Mouse (Mus musculus): Measurements from ENCODE around the gene Shroom3. TPM values are rescaled to one million over a fixed set of nuclear protein-coding genes. Genes with fewer than 3 reads are reported as not detected.
A peak's percentile ranks its signal among the peaks of the same experiment; 100 is the strongest.

The Shroom3 gene
- polyA plus RNA-seq, 1 experiment from 2014 or later: 3.2 TPM

DNA sequence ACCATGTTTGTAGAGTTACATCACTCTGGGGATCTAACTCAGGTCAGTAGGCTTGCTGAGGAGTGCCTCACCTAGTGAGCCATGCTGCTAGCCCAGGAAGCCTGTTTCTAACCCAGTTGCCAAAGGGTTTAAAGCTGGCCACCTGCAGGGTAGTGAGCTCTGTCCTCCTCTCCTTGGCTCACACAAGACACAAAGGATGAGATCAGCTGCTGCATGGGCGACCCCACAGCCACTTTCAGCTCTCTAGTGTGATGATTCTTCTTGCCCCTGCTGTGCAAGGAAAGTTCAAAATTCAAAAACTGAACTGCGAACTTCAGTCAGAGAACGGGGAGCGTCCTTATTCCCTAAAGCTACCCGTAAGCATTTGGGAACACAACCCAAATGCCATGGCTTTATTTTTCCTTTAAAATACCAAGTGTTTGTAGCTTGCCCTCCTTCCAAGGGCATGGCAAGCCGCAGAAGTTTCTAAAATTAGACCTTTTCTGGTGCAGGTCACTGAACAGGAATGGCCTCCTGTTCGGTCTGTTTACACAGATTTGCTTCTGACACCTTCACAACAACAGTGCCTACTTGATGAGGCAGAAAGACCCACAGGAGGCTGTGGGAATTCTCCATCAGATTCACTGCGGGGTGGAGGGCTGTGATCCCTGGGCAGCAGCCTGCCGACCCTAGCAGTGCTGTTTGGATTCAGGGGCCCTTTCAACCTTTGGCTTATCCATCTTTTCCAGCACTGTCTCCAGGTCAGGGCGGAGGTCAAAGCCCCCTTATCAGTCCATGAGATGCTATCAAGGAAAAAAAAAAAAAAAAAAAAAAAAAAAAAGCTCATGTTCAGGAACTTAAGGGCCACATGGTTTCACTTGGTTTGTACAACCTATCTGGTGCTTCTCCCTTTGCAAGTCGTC lies 113.1 kb downstream of the Shroom3 start:
- 43% methylated on average over 11 of the region's 11 CpGs for WGBS
- no peak overlapping the region for H3K4me3 ChIP-seq
- no peak for ATAC-seq (ENCODE audit: insufficient number of reproducible peaks, low FRiP score, low TSS enrichment, low read depth)
- H3K27me3 ChIP-seq: no peaks in the 10 kb centered on the region
- H3K9ac ChIP-seq: no peak overlapping the region
- H3K36me3 ChIP-seq: no peaks in the 10 kb centered on the region
- no peak overlapping the region for H3K27ac ChIP-seq
- no peaks in the 10 kb centered on the region for H3K9me3 ChIP-seq
- H3K4me1 ChIP-seq: no peaks in the 10 kb centered on the region
- no peak overlapping the region for H3K4me2 ChIP-seq

DNA sequence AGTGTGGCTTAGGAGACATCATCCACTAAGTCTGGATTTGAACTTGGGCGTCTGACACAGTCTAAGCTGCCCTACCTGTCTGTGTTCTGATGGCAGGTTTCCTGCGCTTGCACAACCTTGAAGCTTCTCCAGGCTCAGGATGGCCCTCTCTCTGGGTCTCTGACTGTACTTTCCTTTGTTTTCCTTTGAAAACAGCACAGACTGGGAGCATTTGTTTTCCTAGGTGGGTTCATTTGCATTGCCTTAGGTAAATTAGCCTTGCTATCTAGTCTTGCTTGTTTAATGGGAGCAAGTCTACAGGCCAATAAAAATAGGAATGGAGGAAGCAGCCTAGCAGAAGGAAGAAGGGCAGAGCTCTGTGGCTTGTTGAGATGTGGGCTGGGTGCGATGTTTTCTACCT lies 114.7 kb downstream of the Shroom3 start:
- 68% methylated on average over 3 of the region's 3 CpGs for WGBS
- Histone ChIP-seq H3K27me3 (no peaks in the 10 kb centered on the region), H3K9ac (no peak overlapping the region), H3K4me3 (no peak overlapping the region), H3K4me2 (no peak overlapping the region), H3K27ac (no peak overlapping the region), H3K4me1 (no peaks in the 10 kb centered on the region), H3K36me3 (no peaks in the 10 kb centered on the region), H3K9me3 (no peaks in the 10 kb centered on the region)
- ATAC-seq (ENCODE audit: insufficient number of reproducible peaks, low FRiP score, low TSS enrichment, low read depth): no peak

DNA sequence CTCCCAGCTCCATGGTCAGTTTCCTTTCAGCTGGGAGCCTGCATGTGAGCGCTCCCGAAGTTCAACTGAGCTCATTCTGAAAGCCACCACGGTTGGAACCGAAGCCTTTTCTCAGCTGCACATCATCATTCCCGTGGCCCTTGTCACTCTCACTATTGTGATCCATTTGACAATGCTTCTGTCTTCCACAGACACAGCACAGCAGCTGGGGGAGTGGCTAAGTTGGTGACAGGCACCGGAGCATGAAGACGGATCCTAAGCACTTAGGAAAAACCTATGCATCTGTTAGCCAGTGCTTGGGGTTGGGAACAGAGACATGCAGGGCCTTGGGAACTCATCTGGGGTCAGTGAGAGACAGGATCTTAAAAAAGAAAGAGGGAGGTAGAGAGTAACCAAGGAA lies 121.1 kb downstream of the Shroom3 start:
- no peak overlapping the region for H3K4me2 ChIP-seq
- 52% methylated on average over 7 of the region's 7 CpGs for WGBS
- H3K36me3 ChIP-seq: no peaks in the 10 kb centered on the region
- no peak overlapping the region for H3K27ac ChIP-seq
- peaks cover 13% of the 10 kb centered on the region for H3K4me1 ChIP-seq
- ATAC-seq (ENCODE audit: insufficient number of reproducible peaks, low FRiP score, low TSS enrichment, low read depth): no peak
- H3K27me3 ChIP-seq: no peaks in the 10 kb centered on the region
- no peak overlapping the region for H3K9ac ChIP-seq
- H3K4me3 ChIP-seq: no peak overlapping the region
- H3K9me3 ChIP-seq: no peaks in the 10 kb centered on the region

DNA sequence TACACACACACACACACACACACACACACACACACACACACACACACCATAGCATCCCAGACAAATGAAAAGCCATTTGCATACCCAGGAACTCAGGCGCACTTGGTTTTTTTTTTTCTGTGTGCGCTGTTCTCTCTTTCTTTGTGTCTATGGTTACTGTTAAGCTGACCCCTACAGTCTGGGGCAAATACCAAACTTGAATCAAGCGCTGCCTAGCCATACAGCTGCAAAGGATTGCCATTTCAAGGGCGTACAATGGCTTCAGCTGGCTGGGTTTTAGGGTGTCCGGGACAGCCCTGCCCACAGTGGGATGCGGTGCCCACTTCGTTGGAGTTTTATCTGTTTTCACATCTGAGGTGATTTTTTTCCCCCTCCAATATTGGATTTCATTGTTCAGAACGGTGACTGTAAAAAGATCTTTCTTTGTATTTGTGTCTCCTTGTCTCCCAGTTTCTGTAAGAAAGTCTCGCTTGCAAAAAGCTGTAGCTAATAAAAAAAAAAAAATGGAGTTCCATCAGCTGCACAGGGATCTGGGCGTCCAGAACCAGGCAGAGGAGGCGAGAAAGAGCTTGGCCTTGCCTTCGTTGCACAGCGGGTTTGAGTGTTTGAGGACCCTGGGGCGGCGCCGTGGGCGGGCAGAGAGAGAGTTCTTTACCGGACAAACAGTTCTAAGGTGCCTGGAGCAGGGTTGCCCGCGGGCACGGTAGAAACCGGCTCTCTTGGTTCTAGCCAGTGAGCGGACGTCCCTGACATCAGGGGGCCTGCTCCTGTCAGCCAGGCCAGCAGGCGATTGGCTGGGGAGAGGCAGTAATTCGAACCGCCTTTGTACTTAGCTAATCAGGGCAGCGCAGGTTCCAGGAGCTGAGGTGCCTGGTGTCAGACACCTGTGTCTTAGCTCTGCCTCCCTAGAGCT lies 125.5 kb downstream of the Shroom3 start:
- WGBS: 7% methylated on average over 28 of the region's 28 CpGs
- H3K9ac ChIP-seq: no peak overlapping the region
- H3K9me3 ChIP-seq: no peaks in the 10 kb centered on the region
- peak overlapping the region; percentile 31 for H3K4me3 ChIP-seq
- no peaks in the 10 kb centered on the region for H3K27me3 ChIP-seq
- ATAC-seq (ENCODE audit: insufficient number of reproducible peaks, low FRiP score, low TSS enrichment, low read depth): peak; percentile 62
- H3K27ac ChIP-seq: 0 out of 2 replicates have a peak overlapping the region, but pooled peaks have one; percentile 38
- H3K4me2 ChIP-seq: peak overlapping the region; percentile 48
- peaks cover 32% of the 10 kb centered on the region for H3K4me1 ChIP-seq
- H3K36me3 ChIP-seq: no peaks in the 10 kb centered on the region

DNA sequence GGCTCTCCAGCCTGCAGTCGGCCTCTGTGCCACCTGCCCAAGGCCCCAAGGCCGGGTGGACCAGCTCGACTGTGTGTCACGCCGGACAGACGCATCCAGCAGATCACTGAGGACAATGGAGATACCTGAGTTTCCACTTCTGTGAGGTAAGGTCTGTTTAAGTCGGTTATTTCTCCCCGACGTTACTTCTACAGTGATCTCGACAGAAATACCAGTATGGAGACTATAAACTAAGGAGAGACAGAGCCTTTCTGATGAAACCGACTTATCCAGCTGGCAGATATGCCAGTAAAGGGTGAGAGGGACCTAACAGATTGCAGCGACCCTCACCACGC lies 126.1 kb downstream of the Shroom3 start:
- no peaks in the 10 kb centered on the region for H3K27me3 ChIP-seq
- H3K27ac ChIP-seq: no peak overlapping the region
- peak overlapping the region; percentile 48 for H3K4me2 ChIP-seq
- H3K4me3 ChIP-seq: peak overlapping the region; percentile 31
- peaks cover 32% of the 10 kb centered on the region for H3K4me1 ChIP-seq
- ATAC-seq (ENCODE audit: insufficient number of reproducible peaks, low FRiP score, low TSS enrichment, low read depth): no peak
- no peaks in the 10 kb centered on the region for H3K9me3 ChIP-seq
- no peak overlapping the region for H3K9ac ChIP-seq
- 21% methylated on average over 13 of the region's 13 CpGs for WGBS
- no peaks in the 10 kb centered on the region for H3K36me3 ChIP-seq

DNA sequence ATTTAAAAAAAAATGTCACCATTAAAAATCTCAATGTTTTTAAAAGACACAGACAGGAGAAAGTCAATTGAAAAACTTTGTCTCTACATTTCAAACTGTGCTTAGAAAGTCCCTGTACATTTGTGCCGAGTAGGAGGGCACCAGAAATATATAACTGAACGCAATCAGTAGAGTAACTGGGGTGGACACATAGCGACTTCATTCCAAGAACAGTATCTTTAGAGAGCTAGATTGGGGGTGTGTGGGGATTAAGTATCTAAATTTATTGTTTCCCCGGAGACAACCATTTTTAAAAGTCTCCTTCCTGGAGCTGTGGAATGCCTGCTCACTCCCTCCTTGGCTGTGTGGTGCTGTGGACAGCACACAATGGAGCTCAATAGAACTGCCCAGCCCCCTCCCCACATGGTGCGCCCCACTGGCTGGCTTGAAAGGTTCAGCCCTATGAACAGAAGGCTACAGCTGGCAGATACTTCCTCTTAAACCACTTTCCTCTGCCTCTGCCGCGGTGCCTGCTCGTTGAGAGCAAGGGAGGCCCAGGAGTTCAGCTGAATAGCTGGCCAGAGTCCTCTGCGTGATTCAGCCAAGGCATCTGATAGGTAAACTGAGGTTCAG lies 127.8 kb downstream of the Shroom3 start:
- no peaks in the 10 kb centered on the region for H3K27me3 ChIP-seq
- WGBS: 22% methylated on average over 9 of the region's 9 CpGs
- H3K4me3 ChIP-seq: no peak overlapping the region
- peaks cover 32% of the 10 kb centered on the region for H3K4me1 ChIP-seq
- no peaks in the 10 kb centered on the region for H3K9me3 ChIP-seq
- no peak overlapping the region for H3K27ac ChIP-seq
- H3K36me3 ChIP-seq: no peaks in the 10 kb centered on the region
- H3K9ac ChIP-seq: no peak overlapping the region
- H3K4me2 ChIP-seq: no peak overlapping the region
- peak; percentile 74; the same call in 1 of the 2 replicates for ATAC-seq (ENCODE audit: insufficient number of reproducible peaks, low FRiP score, low TSS enrichment, low read depth)

DNA sequence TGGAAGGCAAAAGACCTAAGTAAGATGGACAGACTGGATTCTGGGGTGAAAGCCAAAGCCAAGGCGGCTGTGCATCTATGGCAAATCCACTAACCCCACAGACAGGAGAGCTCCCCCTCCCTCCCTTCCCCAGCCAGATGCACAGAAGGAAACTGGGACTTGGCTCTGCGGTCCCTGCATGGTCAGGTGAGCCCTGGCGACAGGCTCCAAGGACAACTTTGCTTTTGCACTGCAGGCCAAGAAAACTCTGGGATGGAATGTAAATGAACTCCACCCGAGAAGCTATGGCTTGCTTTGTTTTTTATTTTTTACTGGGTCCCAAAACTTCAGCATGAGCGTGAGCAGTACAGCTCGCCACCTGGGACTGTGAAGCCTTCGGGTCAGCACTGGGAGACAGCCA lies 128.5 kb downstream of the Shroom3 start:
- H3K4me3 ChIP-seq: no peak overlapping the region
- no peak for ATAC-seq (ENCODE audit: insufficient number of reproducible peaks, low FRiP score, low TSS enrichment, low read depth)
- no peaks in the 10 kb centered on the region for H3K9me3 ChIP-seq
- no peak overlapping the region for H3K4me2 ChIP-seq
- no peaks in the 10 kb centered on the region for H3K27me3 ChIP-seq
- H3K4me1 ChIP-seq: peaks cover 32% of the 10 kb centered on the region
- H3K36me3 ChIP-seq: no peaks in the 10 kb centered on the region
- peak overlapping the region; percentile 33; the same call in 1 of the 2 replicates for H3K27ac ChIP-seq
- no peak overlapping the region for H3K9ac ChIP-seq
- WGBS: 23% methylated on average over 7 of the region's 7 CpGs

DNA sequence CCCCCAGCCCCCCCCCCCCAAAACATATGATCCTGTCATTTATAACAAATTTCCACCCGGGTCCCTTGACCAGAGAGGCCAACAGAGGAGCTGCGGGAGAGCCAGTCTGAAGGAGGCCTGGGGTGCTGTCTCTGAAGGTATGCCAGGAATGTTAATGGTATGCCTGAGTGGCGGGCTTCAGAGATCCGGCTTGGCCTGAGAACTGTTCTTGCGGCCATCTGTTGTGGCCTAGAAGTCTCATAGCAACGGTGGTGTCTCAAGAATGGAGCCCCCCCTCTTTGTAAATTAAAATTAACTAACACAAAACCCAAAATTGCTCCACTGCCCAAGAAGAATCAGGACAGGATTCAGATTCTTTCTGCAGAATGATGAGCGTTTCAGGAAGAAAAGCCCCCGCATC lies 129.7 kb downstream of the Shroom3 start:
- H3K4me1 ChIP-seq: peaks cover 32% of the 10 kb centered on the region
- H3K4me3 ChIP-seq: no peak overlapping the region
- H3K27me3 ChIP-seq: no peaks in the 10 kb centered on the region
- H3K9ac ChIP-seq: no peak overlapping the region
- H3K27ac ChIP-seq: no peak overlapping the region
- no peak overlapping the region for H3K4me2 ChIP-seq
- H3K9me3 ChIP-seq: no peaks in the 10 kb centered on the region
- 9% methylated on average over 8 of the region's 8 CpGs for whole genome bisulfite sequencing
- peak; percentile 36; the same call in 1 of the 2 replicates for ATAC-seq (ENCODE audit: insufficient number of reproducible peaks, low FRiP score, low TSS enrichment, low read depth)
- no peaks in the 10 kb centered on the region for H3K36me3 ChIP-seq

DNA sequence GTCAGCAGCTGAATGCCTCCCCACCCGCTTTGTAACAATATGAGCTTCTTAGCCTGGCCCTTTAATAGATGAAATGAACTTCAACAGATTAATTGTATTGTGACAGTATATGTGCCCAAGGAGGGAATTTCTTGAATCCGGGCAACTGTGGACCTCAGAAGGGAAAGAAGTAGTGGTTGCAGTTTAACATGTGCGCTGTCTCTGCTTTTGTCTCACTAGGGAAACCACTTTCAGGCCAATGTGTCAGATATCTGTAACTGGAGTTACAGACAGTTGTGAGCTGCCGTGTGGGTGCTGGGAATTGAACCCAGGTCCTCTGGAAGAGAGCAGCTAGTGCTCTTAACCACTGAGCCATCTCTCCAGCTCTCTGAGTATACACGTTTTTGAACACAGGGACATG lies 130.3 kb downstream of the Shroom3 start:
- ATAC-seq (ENCODE audit: insufficient number of reproducible peaks, low FRiP score, low TSS enrichment, low read depth): no peak

DNA sequence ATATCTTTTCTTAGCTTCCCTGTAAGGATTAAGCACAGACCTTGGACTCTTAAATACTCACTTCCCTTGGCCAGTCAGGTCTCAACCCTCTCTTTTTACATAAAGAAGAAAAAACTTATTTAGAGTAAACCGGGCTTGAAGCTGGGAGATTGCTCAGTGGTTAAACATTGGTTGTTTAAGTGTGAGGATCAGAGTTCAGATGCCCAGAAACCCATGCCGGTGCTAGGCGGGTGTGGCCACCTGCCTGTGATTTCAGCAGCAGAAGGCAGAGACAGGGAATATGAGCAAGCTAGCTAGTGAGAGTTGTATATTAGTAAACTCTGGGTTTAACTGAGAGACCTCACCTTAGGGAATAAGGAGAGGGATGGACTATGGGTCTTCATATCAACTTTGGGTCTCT lies 131.4 kb downstream of the Shroom3 start:
- WGBS: 81% methylated on average over 3 of the region's 3 CpGs
- Histone ChIP-seq H3K9ac (no peak overlapping the region), H3K36me3 (no peaks in the 10 kb centered on the region), H3K4me1 (peaks cover 20% of the 10 kb centered on the region), H3K4me3 (no peak overlapping the region), H3K9me3 (no peaks in the 10 kb centered on the region), H3K4me2 (no peak overlapping the region), H3K27me3 (no peaks in the 10 kb centered on the region), H3K27ac (no peak overlapping the region)
- ATAC-seq (ENCODE audit: insufficient number of reproducible peaks, low FRiP score, low TSS enrichment, low read depth): no peak

More for the DNA sequence above, 130.3 kb downstream of the Shroom3 start:
- Histone ChIP-seq H3K4me1 (peaks cover 27% of the 10 kb centered on the region), H3K27ac (no peak overlapping the region), H3K4me3 (no peak overlapping the region), H3K27me3 (no peaks in the 10 kb centered on the region), H3K4me2 (no peak overlapping the region), H3K9ac (no peak overlapping the region), H3K36me3 (no peaks in the 10 kb centered on the region), H3K9me3 (no peaks in the 10 kb centered on the region)
- 83% methylated on average over 5 of the region's 5 CpGs for WGBS

DNA sequence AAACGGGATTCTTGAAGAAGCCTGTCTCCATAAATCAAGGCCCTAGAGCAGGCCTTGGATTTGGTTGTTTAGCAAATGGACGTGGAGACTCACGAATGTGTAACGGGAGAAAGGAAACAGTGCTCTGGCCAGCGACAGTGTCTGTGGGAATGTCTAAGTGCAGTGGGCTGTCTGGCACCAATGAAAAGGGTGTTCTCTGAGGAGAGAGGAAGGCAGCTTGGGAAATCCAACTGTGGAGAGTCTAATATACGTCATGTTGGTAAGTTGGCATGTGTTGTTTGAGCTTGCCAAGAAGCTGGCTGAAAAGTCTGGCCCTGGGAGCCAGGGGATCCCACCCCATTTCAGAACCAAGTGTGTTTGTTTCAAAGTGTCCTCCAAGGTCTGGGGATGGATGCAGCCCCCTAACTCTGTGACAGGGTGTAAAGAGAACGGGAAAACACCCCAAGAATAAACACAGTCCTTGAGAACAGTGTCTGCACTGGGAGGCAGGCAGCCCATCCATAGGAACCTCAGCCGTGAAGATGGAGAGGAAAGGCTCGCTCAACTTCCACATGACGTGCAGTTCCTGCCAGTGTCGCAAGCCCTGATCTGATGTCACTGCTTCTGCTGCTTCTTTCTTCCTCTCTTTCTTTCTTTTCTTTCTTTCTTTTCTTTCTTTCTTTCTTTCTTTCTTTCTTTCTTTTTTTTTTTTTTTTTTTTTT lies 134.0 kb downstream of the Shroom3 start:
- no peaks in the 10 kb centered on the region for H3K36me3 ChIP-seq
- WGBS: 65% methylated on average over 11 of the region's 11 CpGs
- ATAC-seq (ENCODE audit: insufficient number of reproducible peaks, low FRiP score, low TSS enrichment, low read depth): no peak

More for the DNA sequence above, 134.0 kb downstream of the Shroom3 start:
- H3K4me1 ChIP-seq: peaks cover 8% of the 10 kb centered on the region
- no peaks in the 10 kb centered on the region for H3K27me3 ChIP-seq
- H3K27ac ChIP-seq: no peak overlapping the region
- no peak overlapping the region for H3K9ac ChIP-seq
- H3K4me2 ChIP-seq: no peak overlapping the region
- no peak overlapping the region for H3K4me3 ChIP-seq
- H3K9me3 ChIP-seq: no peaks in the 10 kb centered on the region

All from limb, embryonic 15.5 days (tissue).